In genomic region chr2:115813721-115814120, GRCm38 (mm10) we compare ENCODE assay signal across 14 mouse cellular contexts.
DNase-seq lines count a peak whose midpoint lies in the region; ATAC-seq and TF ChIP-seq lines count a peak whose summit lies in the region.
"Had no signal": no experiment of that assay in that cellular context is flagged by ENCODE, and none has a peak within 500 bp of the region (broad histone marks: within the 10 kb centered on the region; RNA-seq: fewer than 3 reads in every experiment).

No protein-coding gene starts in this region.

- no peak for TF ChIP-seq CTCF in hindbrain, postnatal 0 days (IDR thresholded peaks at IDR 0.05; ENCODE audit: low read depth)

- no peak overlapping the region for H3K9ac ChIP-seq in heart, embryonic 11.5 days (ENCODE audit: low read depth, low read length)
- no peak overlapping the region; the same call in 1 of the 2 replicates for H3K9ac ChIP-seq in kidney, embryonic 16.5 days (replicated peaks; ENCODE audit: low read length)
- no peak overlapping the region for H3K9ac ChIP-seq in hindbrain, postnatal 0 days (replicated peaks; ENCODE audit: low read length)
- H3K9ac ChIP-seq: liver, embryonic 15.5 days had no signal

- 67% methylated on average over 6 of the region's 6 CpGs for WGBS in heart, embryonic 11.5 days (ENCODE audit: insufficient replicate concordance)
- 17% methylated on average over 6 of the region's 6 CpGs for WGBS in kidney, embryonic 16.5 days
- WGBS in hindbrain, postnatal 0 days: 49% methylated on average over 6 of the region's 6 CpGs

- no peak overlapping the region for H3K27ac ChIP-seq in heart, embryonic 11.5 days (ENCODE audit: low read depth, low read length)
- H3K27ac ChIP-seq in kidney, embryonic 16.5 days (ENCODE audit: low read length): peak overlapping the region; percentile 57
- H3K27ac ChIP-seq in hindbrain, postnatal 0 days: no peak overlapping the region
- H3K27ac ChIP-seq: gastrocnemius, adult 2 months; liver, embryonic 15.5 days had no signal

- H3K36me3 ChIP-seq in heart, embryonic 11.5 days (ENCODE audit: control insufficient read depth, insufficient read depth, low read length): no peaks in the 10 kb centered on the region
- H3K36me3 ChIP-seq in kidney, embryonic 16.5 days (ENCODE audit: insufficient read depth, low read length): no peaks in the 10 kb centered on the region
- no peaks in the 10 kb centered on the region for H3K36me3 ChIP-seq in hindbrain, postnatal 0 days (ENCODE audit: insufficient read depth, low read length)
- H3K36me3 ChIP-seq: liver, embryonic 15.5 days had no signal

- no peak for ATAC-seq in heart, embryonic 11.5 days (replicated peaks; ENCODE audit: insufficient number of reproducible peaks, low FRiP score, low TSS enrichment)
- 0 out of 2 replicates have a peak, but pooled peaks have one; percentile 26 for ATAC-seq in kidney, embryonic 16.5 days (ENCODE audit: low FRiP score, low TSS enrichment)
- 0 out of 2 replicates have a peak, but pooled peaks have one; percentile 27 for ATAC-seq in hindbrain, postnatal 0 days

- intact Hi-C loops in heart, postnatal 14 days (cut with DNase I): no loop called here

- H3K27me3 ChIP-seq in heart, embryonic 11.5 days (ENCODE audit: control insufficient read depth, insufficient read depth, low read length): no peaks in the 10 kb centered on the region
- no peaks in the 10 kb centered on the region for H3K27me3 ChIP-seq in kidney, embryonic 16.5 days (ENCODE audit: insufficient read depth, low read length)
- H3K27me3 ChIP-seq in hindbrain, postnatal 0 days (ENCODE audit: insufficient read depth, low read length): no peaks in the 10 kb centered on the region
- H3K27me3 ChIP-seq: liver, embryonic 15.5 days had no signal

- DNase-seq in heart, postnatal 14 days: no peak
- no peak for DNase-seq in kidney, adult 18-20 months
- DNase-seq in hindbrain, postnatal 0 days (ENCODE audit: low spot score): peak; percentile 15
- peak; percentile 22 for DNase-seq in retina, embryonic 14.5 days (ENCODE audit: low spot score)
- no peak for DNase-seq in MN1 (ENCODE audit: low spot score)
- DNase-seq in adrenal gland, postnatal 10 days: no peak
- DNase-seq: cerebellum, adult 9-10 months; gastrocnemius, adult 2 months; lung, postnatal 4 days; spleen, adult 18-20 months; thymus, adult 18-20 months had no signal

- H3K4me3 ChIP-seq in heart, embryonic 11.5 days (ENCODE audit: low read depth, low read length): no peak overlapping the region
- no peak overlapping the region for H3K4me3 ChIP-seq in kidney, embryonic 16.5 days (ENCODE audit: low read length)
- no peak overlapping the region for H3K4me3 ChIP-seq in hindbrain, postnatal 0 days (ENCODE audit: low read length)
- H3K4me3 ChIP-seq: gastrocnemius, adult 2 months; liver, embryonic 15.5 days had no signal

- H3K4me1 ChIP-seq in heart, embryonic 11.5 days (ENCODE audit: control insufficient read depth, insufficient read depth, low read length): no peaks in the 10 kb centered on the region; the same call in 1 of the 2 replicates
- H3K4me1 ChIP-seq in kidney, embryonic 16.5 days (ENCODE audit: insufficient read depth, low read length): peaks cover 22% of the 10 kb centered on the region
- H3K4me1 ChIP-seq in hindbrain, postnatal 0 days (ENCODE audit: insufficient read depth, low read length): no peaks in the 10 kb centered on the region
- H3K4me1 ChIP-seq: liver, embryonic 15.5 days had no signal

- H3K4me2 ChIP-seq in heart, embryonic 11.5 days: peak overlapping the region; percentile 22
- peak overlapping the region; percentile 44 for H3K4me2 ChIP-seq in kidney, embryonic 16.5 days (replicated peaks; ENCODE audit: low read depth, low read length)
- H3K4me2 ChIP-seq in hindbrain, postnatal 0 days (ENCODE audit: low read depth, low read length): peak overlapping the region; percentile 1; the same call in 1 of the 2 replicates
- H3K4me2 ChIP-seq: liver, embryonic 15.5 days had no signal

- H3K9me3 ChIP-seq in heart, embryonic 11.5 days (replicated peaks; ENCODE audit: control insufficient read depth, low read length): no peaks in the 10 kb centered on the region; the same call in 1 of the 2 replicates
- H3K9me3 ChIP-seq in kidney, embryonic 16.5 days (ENCODE audit: low read length): no peaks in the 10 kb centered on the region
- no peaks in the 10 kb centered on the region for H3K9me3 ChIP-seq in hindbrain, postnatal 0 days (ENCODE audit: low read length)
- H3K9me3 ChIP-seq: liver, embryonic 15.5 days had no signal

Comparison
In these comparisons a context has a peak if more than half of its experiments do, and no peak if none do; other contexts are left out.
1. DNase-seq: peak in hindbrain, postnatal 0 days (single experiment) and retina, embryonic 14.5 days (single experiment); none in heart, postnatal 14 days (0 of 2), kidney, adult 18-20 months (single experiment), MN1 (single experiment) and adrenal gland, postnatal 10 days (single experiment).
2. Peak in every context shown above with its lines, with median percentiles within 50 percentile points of each other: H3K4me2 ChIP-seq.